Mouse (Mus musculus) MEL (cell line): Measurements from ENCODE around the gene Nfe2l2. TPM values are rescaled to one million over a fixed set of nuclear protein-coding genes. Genes with fewer than 3 reads are reported as not detected.
A peak's percentile ranks its signal among the peaks of the same experiment; 100 is the strongest.

Experiments
- DNase-seq: peaks from one replicate; pipeline ENCODE4 v3.0.0; 2011; ENCODE audit warnings: low read depth, low spot score
- H3K27ac ChIP-seq: 2 replicates; pipeline ENCODE4 v1.5.1; 2012; ENCODE audit warnings: low read depth, mild to moderate bottlenecking, control low read depth, low read length, moderate library complexity; ENCODE audit not compliant: control insufficient read depth
- H3K27me3 ChIP-seq, 2 experiments: fragments of 150-350 bp in 1 of 2; sonication (generic) in 1 of 2; 2 replicates each; pipeline ENCODE4 v1.6.1; 2012; ENCODE audit warnings: low read length in 2 of 2, mild to moderate bottlenecking in 2 of 2, improper control_type of control experiment in 1 of 2, moderate library complexity in 1 of 2; ENCODE audit not compliant: insufficient read depth in 2 of 2, control insufficient read depth in 1 of 2
- H3K36me3 ChIP-seq, 2 experiments: 2 replicates each; pipeline ENCODE4 v1.6.1; 2012 to 2014; ENCODE audit warnings: low read length in 2 of 2, improper control_type of control experiment in 1 of 2, inconsistent platforms in 1 of 2, mild to moderate bottlenecking in 1 of 2; ENCODE audit not compliant: insufficient read depth in 2 of 2, control insufficient read depth in 1 of 2
- H3K4me1 ChIP-seq, 2 experiments: fragments of 150-350 bp in 1 of 2; sonication (generic) in 1 of 2; 2 replicates each; pipeline ENCODE4 v1.6.1; 2012; ENCODE audit warnings: low read length in 2 of 2, improper control_type of control experiment in 1 of 2, mild to moderate bottlenecking in 1 of 2; ENCODE audit not compliant: insufficient read depth in 2 of 2, control insufficient read depth in 1 of 2
- H3K4me3 ChIP-seq, 2 experiments: fragments of 150-350 bp in 1 of 2; sonication (generic) in 1 of 2; 2 replicates each; pipeline ENCODE4 v1.5.1; 2012; ENCODE audit warnings: low read depth in 2 of 2, low read length in 2 of 2, mild to moderate bottlenecking in 2 of 2, moderate library complexity in 2 of 2, control low read depth in 1 of 2, improper control_type of control experiment in 1 of 2; ENCODE audit not compliant: control insufficient read depth in 1 of 2, insufficient read depth in 1 of 2
- H3K79me2 ChIP-seq: 2 replicates; pipeline ENCODE4 v1.6.1; 2012; ENCODE audit warnings: mild to moderate bottlenecking, low read length, moderate library complexity; ENCODE audit not compliant: control insufficient read depth, poor library complexity, insufficient read depth
- H3K9ac ChIP-seq: 2 replicates; pipeline ENCODE4 v1.6.1; 2012; ENCODE audit warnings: low read depth, mild to moderate bottlenecking, control low read depth, low read length, moderate library complexity; ENCODE audit not compliant: control insufficient read depth, poor library complexity, severe bottlenecking
- H3K9me3 ChIP-seq: fragments of 150-350 bp; sonication (generic); replicated peaks from 2 replicates; pipeline ENCODE4 v1.6.1; 2012; ENCODE audit warnings: mild to moderate bottlenecking, low read length, improper control_type of control experiment, moderate library complexity; ENCODE audit not compliant: insufficient read depth
- BHLHE40 ChIP-seq: IDR thresholded peaks from 2 replicates; pipeline ENCODE4 v1.6.1; 2012; ENCODE audit warnings: low read depth, mild to moderate bottlenecking, inconsistent platforms, low read length, improper control_type of control experiment, borderline replicate concordance
- CHD1 ChIP-seq: IDR thresholded peaks from 2 replicates; pipeline ENCODE4 v1.6.1; 2012; ENCODE audit warnings: low read depth, mild to moderate bottlenecking, inconsistent platforms, low read length, improper control_type of control experiment
- CTCF ChIP-seq, 3 experiments: IDR thresholded peaks in 2 of 3; conservative IDR thresholded peaks in 1 of 3; 2 replicates each; pipeline ENCODE4 v1.5.1; 2011 to 2012; ENCODE audit warnings: low read length in 3 of 3, low read depth in 2 of 3, mild to moderate bottlenecking in 2 of 3, improper control_type of control experiment in 1 of 3, inconsistent platforms in 1 of 3, mixed read lengths in 1 of 3, moderate library complexity in 1 of 3; ENCODE audit not compliant: control insufficient read depth in 1 of 3, insufficient read depth in 1 of 3, poor library complexity in 1 of 3, severe bottlenecking in 1 of 3
- ELF1 ChIP-seq: IDR thresholded peaks from 2 replicates; pipeline ENCODE4 v1.6.1; 2014; ENCODE audit warnings: low read depth, mild to moderate bottlenecking, inconsistent platforms, low read length, improper control_type of control experiment, moderate library complexity
- EP300 ChIP-seq, 2 experiments: IDR thresholded peaks; 2 replicates each; pipeline ENCODE4 v1.6.1; 2011; ENCODE audit warnings: improper control_type of control experiment in 2 of 2, low read length in 2 of 2, low read depth in 1 of 2, mild to moderate bottlenecking in 1 of 2
- ETS1 ChIP-seq: IDR thresholded peaks from 2 replicates; pipeline ENCODE4 v1.6.1; 2012; ENCODE audit warnings: low read depth, mild to moderate bottlenecking, inconsistent platforms, low read length, improper control_type of control experiment, moderate library complexity
- GABPA ChIP-seq: IDR thresholded peaks from 2 replicates; pipeline ENCODE4 v1.6.1; 2012; ENCODE audit warnings: low read depth, mild to moderate bottlenecking, inconsistent platforms, low read length, improper control_type of control experiment, moderate library complexity
- HCFC1 ChIP-seq: IDR thresholded peaks from 2 replicates; pipeline ENCODE4 v1.6.1; 2012; ENCODE audit warnings: low read depth, mild to moderate bottlenecking, inconsistent platforms, low read length, improper control_type of control experiment, moderate library complexity
- KAT2A ChIP-seq: conservative IDR thresholded peaks from 2 replicates; pipeline ENCODE4 v1.6.1; 2012; ENCODE audit warnings: low read depth, low read length, improper control_type of control experiment, inconsistent platforms
- MAX ChIP-seq: IDR thresholded peaks from 2 replicates; pipeline ENCODE4 v1.6.1; 2011; ENCODE audit warnings: low read length, improper control_type of control experiment
- MAZ ChIP-seq: IDR thresholded peaks from 2 replicates; pipeline ENCODE4 v1.6.1; 2012; ENCODE audit warnings: low read depth, mild to moderate bottlenecking, inconsistent platforms, low read length, improper control_type of control experiment
- MYB ChIP-seq: IDR thresholded peaks from 2 replicates; pipeline ENCODE4 v1.6.1; 2011; ENCODE audit warnings: mild to moderate bottlenecking, low read depth, low read length, improper control_type of control experiment
- MYC ChIP-seq: IDR thresholded peaks from 2 replicates; pipeline ENCODE4 v1.6.1; 2011; ENCODE audit warnings: low read depth, mild to moderate bottlenecking, low read length, improper control_type of control experiment, moderate library complexity
- NRF1 ChIP-seq: IDR thresholded peaks from 2 replicates; pipeline ENCODE4 v1.6.1; 2014; ENCODE audit warnings: low read depth, mild to moderate bottlenecking, inconsistent platforms, low read length, improper control_type of control experiment, moderate library complexity; ENCODE audit not compliant: poor library complexity, insufficient read depth, severe bottlenecking
- POLR2AphosphoS2 ChIP-seq: IDR thresholded peaks from 2 replicates; pipeline ENCODE4 v1.6.1; 2011; ENCODE audit warnings: low read length, improper control_type of control experiment
- RCOR1 ChIP-seq: IDR thresholded peaks from 2 replicates; pipeline ENCODE4 v1.6.1; 2012; ENCODE audit warnings: low read depth, mild to moderate bottlenecking, inconsistent platforms, low read length, improper control_type of control experiment
- SIN3A ChIP-seq: IDR thresholded peaks from 2 replicates; pipeline ENCODE4 v1.6.1; 2012; ENCODE audit warnings: low read length, improper control_type of control experiment, inconsistent platforms
- TBP ChIP-seq: IDR thresholded peaks from 2 replicates; pipeline ENCODE4 v1.8.0; 2011; ENCODE audit warnings: low read depth, low read length, improper control_type of control experiment
- TCF12 ChIP-seq: IDR thresholded peaks from 2 replicates; pipeline ENCODE4 v1.6.1; 2014; ENCODE audit warnings: low read depth, mild to moderate bottlenecking, inconsistent platforms, low read length, improper control_type of control experiment, moderate library complexity
- UBTF ChIP-seq: IDR thresholded peaks from 2 replicates; pipeline ENCODE4 v1.6.1; 2012; ENCODE audit warnings: low read depth, mild to moderate bottlenecking, inconsistent platforms, low read length, improper control_type of control experiment, moderate library complexity, borderline replicate concordance; ENCODE audit not compliant: insufficient read depth
- USF1 ChIP-seq: IDR thresholded peaks from 2 replicates; pipeline ENCODE4 v1.6.1; 2014; ENCODE audit warnings: low read depth, mild to moderate bottlenecking, inconsistent platforms, low read length, improper control_type of control experiment, moderate library complexity
- USF2 ChIP-seq, 2 experiments: IDR thresholded peaks; 2 replicates each; pipeline ENCODE4 v1.6.1; 2011 to 2012; ENCODE audit warnings: improper control_type of control experiment in 2 of 2, low read length in 2 of 2, borderline replicate concordance in 1 of 2, inconsistent platforms in 1 of 2, low read depth in 1 of 2, mild to moderate bottlenecking in 1 of 2; ENCODE audit not compliant: insufficient read depth in 1 of 2
- ZC3H11A ChIP-seq: IDR thresholded peaks from 2 replicates; pipeline ENCODE4 v1.6.1; 2012; ENCODE audit warnings: low read depth, mild to moderate bottlenecking, inconsistent platforms, low read length, improper control_type of control experiment
- polyA plus RNA-seq, 2 experiments: library from polyadenylated mRNA; stranded (reverse) in 1 of 2; unstranded in 1 of 2; fragments of >175 nt in 1 of 2; fragments of >200 nt in 1 of 2; gene quantifications; 2 replicates each; pipeline versions ENCODE4 v1.2.1 to v1.2.4; 2012; ENCODE audit warnings: low replicate concordance in 2 of 2, low read depth in 1 of 2; ENCODE audit not compliant: insufficient read length in 2 of 2, insufficient read depth in 1 of 2, missing spikeins in 1 of 2
- total RNA-seq: library from RNA; depleted of rRNA; stranded (reverse); fragments of 300-350 nt; gene quantifications from 2 replicates; pipeline ENCODE4 v1.2.3, GENCODE M21; 2012

The Nfe2l2 gene
- total and polyA plus RNA-seq, 3 experiments: 42.1 to 59.1 TPM; not detected in 1

- no peaks in the 10 kb centered on the region for H3K36me3 ChIP-seq
- no peak overlapping the region for H3K9ac ChIP-seq
- no peaks in the 10 kb centered on the region for H3K9me3 ChIP-seq
- no peak overlapping the region for H3K27ac ChIP-seq
- H3K4me3 ChIP-seq: no peak overlapping the region
- no peaks in the 10 kb centered on the region for H3K79me2 ChIP-seq
- DNase-seq: no peak
- peaks cover 0 to 3% of the 10 kb centered on the region in 2 experiments; a peak in 1 of 4 replicates for H3K4me1 ChIP-seq
- no peak for TF ChIP-seq CTCF (IDR thresholded peaks at IDR 0.05 in 2 of 3, conservative IDR thresholded peaks at IDR 0.05 in 1 of 3; ENCODE audit: control insufficient read depth in 1 of 3, insufficient read depth in 1 of 3, low read depth in 2 of 3, low read length in 3 of 3, poor library complexity in 1 of 3, severe bottlenecking in 1 of 3)
- TF ChIP-seq TBP: no peak
- no peak for TF ChIP-seq USF2 (IDR thresholded peaks at IDR 0.05; ENCODE audit: borderline replicate concordance in 1 of 2, insufficient read depth in 1 of 2, low read depth in 1 of 2, low read length in 2 of 2)
- no peak for TF ChIP-seq MAX
- TF ChIP-seq RCOR1: no peak
- TF ChIP-seq SIN3A: no peak
- TF ChIP-seq USF1: no peak
- no peak for TF ChIP-seq POLR2AphosphoS2
- TF ChIP-seq ZC3H11A: no peak
- TF ChIP-seq EP300 (IDR thresholded peaks at IDR 0.05; ENCODE audit: low read depth in 1 of 2, low read length in 2 of 2): no peak
- TF ChIP-seq CHD1: no peak
- no peak for TF ChIP-seq UBTF
- no peak for TF ChIP-seq MYC
- no peak for TF ChIP-seq BHLHE40
- no peak for TF ChIP-seq HCFC1
- no peak for TF ChIP-seq KAT2A
- TF ChIP-seq NRF1: no peak
- no peaks in the 10 kb centered on the region; a peak in 1 of 4 replicates for H3K27me3 ChIP-seq
Observed at GRCm38 (mm10) chr2:75733177-75733576, 28.7 kb upstream of the Nfe2l2 start.

DNA sequence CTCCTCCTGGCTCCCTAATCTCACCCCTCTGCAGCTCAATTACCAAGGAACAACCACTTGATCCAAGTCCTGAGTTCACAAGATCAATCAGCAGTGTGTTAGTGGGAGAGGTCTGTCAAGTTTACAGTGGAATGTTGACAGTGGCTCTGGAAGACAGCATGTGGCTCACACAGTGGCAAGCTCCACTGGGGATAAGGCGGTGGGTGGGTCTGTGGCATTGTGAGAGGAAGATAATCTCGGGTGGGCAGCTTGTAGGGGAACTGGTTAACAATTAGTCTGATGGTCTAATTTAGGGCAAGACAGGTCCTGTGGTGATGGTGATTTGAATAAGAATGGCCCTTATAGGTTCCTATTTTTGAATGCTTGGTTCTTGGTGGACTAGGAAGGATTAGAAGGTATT, 27.5 kb upstream of the Nfe2l2 start:
- Histone ChIP-seq H3K79me2 (no peaks in the 10 kb centered on the region), H3K36me3 (no peaks in the 10 kb centered on the region), H3K4me3 (no peak overlapping the region), H3K4me1 (peaks cover 0 to 3% of the 10 kb centered on the region in 2 experiments; a peak in 1 of 4 replicates), H3K27me3 (no peaks in the 10 kb centered on the region; a peak in 1 of 4 replicates), H3K9me3 (no peaks in the 10 kb centered on the region), H3K9ac (no peak overlapping the region), H3K27ac (no peak overlapping the region)
- TF ChIP-seq POLR2AphosphoS2 (no peak), EP300 (IDR thresholded peaks at IDR 0.05; ENCODE audit: low read depth in 1 of 2, low read length in 2 of 2) (no peak), KAT2A (no peak), ELF1 (no peak), TCF12 (no peak), MYB (no peak), ZC3H11A (no peak), ETS1 (no peak), MAZ (no peak), NRF1 (no peak), GABPA (no peak)
- DNase-seq: peak; percentile 8
